Mouse (Mus musculus) stomach, postnatal 0 days (tissue): ENCODE data around the gene Srcap.

ENCODE experiments used
- CTCF ChIP-seq: IDR thresholded peaks from 2 replicates; pipeline ENCODE4 v1.5.1; 2016; ENCODE audit warnings: antibody characterized with exemption, low read depth, mild to moderate bottlenecking, moderate library complexity
- EP300 ChIP-seq: optimal IDR thresholded peaks from 2 replicates; pipeline ENCODE3; 2016; ENCODE audit warnings: antibody characterized with exemption

GRCm38 (mm10) chr7:127541671-127542070 is 29.9 kb downstream of the Srcap start:
- TF ChIP-seq CTCF, result no peak
- no peak for TF ChIP-seq EP300
